ENCODE assay signal across 8 mouse cellular contexts in the genomic region with DNA sequence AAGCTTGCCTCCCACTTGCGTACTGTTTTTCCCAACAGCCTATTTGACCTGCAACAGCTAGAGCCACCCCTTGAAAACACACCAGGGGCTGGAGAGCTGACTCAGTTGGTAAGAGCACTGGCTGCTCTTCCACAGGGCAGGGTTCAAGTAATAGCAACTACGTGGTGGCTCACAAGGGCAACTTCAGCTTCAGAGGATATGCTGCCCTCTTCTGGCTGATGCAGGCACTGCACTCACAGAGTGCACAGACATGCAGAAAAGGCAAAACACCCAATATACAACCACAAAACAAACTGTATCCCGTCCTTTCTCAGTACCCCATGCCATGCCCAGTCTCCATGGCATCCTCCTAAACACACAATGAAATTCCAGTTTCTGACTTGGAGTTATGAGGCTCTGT. TPM values are rescaled to one million over a fixed set of nuclear protein-coding genes. Genes with fewer than 3 reads are reported as not detected.
A peak's percentile ranks its signal among the peaks of the same experiment; 100 is the strongest.
DNase-seq lines count a peak whose midpoint lies in the region; TF ChIP-seq lines count a peak whose summit lies in the region.

No protein-coding gene starts in this region.

- no peak overlapping the region for H3K9ac ChIP-seq in ES-Bruce4 (ENCODE audit: low read depth, poor library complexity, severe bottlenecking)

- H3K9me3 ChIP-seq in ES-Bruce4 (replicated peaks; ENCODE audit: control insufficient read depth, insufficient read depth, low read length, poor library complexity, severe bottlenecking) = no peaks in the 10 kb centered on the region

- no peak overlapping the region for H3K27ac ChIP-seq in ES-Bruce4 (ENCODE audit: insufficient read depth, low read length)

- TF ChIP-seq CTCF in ES-Bruce4 (IDR thresholded peaks at IDR 0.05; ENCODE audit: low read depth, low read length) = peak; percentile 93

- no peaks in the 10 kb centered on the region for H3K4me1 ChIP-seq in ES-Bruce4 (ENCODE audit: control insufficient read depth, insufficient read depth, low read length)

- no peaks in the 10 kb centered on the region for H3K36me3 ChIP-seq in ES-Bruce4 (ENCODE audit: control insufficient read depth, insufficient read depth, low read length, poor library complexity, severe bottlenecking)

- H3K4me3 ChIP-seq in ES-Bruce4 (ENCODE audit: low read depth, low read length) = no peak overlapping the region

- TF ChIP-seq POLR2A in ES-Bruce4 (IDR thresholded peaks at IDR 0.05; ENCODE audit: insufficient read depth, low read length) = no peak

- intact Hi-C loops in left cerebral cortex, postnatal 14 days (cut with DNase I) = loop anchor here (5.0 kb wide), 1 partner anchor 121 kb away; no protein-coding TSS in a partner anchor
- intact Hi-C loops in left cerebral cortex, postnatal 25 days (cut with DNase I) = loop anchor here (5.0 kb wide), 1 partner anchor 121 kb away; no protein-coding TSS in a partner anchor

- no peak for TF ChIP-seq EP300 in ES-Bruce4 (IDR thresholded peaks at IDR 0.05; ENCODE audit: insufficient read depth, low read depth, low read length)

- H3K27me3 ChIP-seq in ES-Bruce4 (ENCODE audit: control insufficient read depth, insufficient read depth, low read length, poor library complexity, severe bottlenecking) = no peaks in the 10 kb centered on the region

- DNase-seq in left cerebral cortex, postnatal 14 days (ENCODE audit: low spot score in 2 of 2) = peak; percentile 39 to 55
- no peak for DNase-seq in left cerebral cortex, postnatal 25 days (ENCODE audit: low spot score in 2 of 2)
- peak; percentile 48 to 59 for DNase-seq in adrenal gland, postnatal 36 days
- peak; percentile 52 for DNase-seq in kidney, postnatal 14 days
- peak; percentile 24 for DNase-seq in thymus, postnatal 0 days (ENCODE audit: low spot score)
- no peak for DNase-seq in urinary bladder, adult 18-20 months (ENCODE audit: low spot score in 2 of 2)
- DNase-seq in right cerebral cortex, postnatal 25 days = no peak

RNA-seq across cellular contexts. Expression of gene Rph3al, which starts 34.7 kb away (rescaled TPM):
- 1 to 10 TPM; 2.9 to 3.4 TPM for total RNA-seq in left cerebral cortex, postnatal 14 days (2021)
- 1 to 10 TPM; 2.3 to 3.0 TPM for total RNA-seq in left cerebral cortex, postnatal 25 days (2021)
- 2.3 and 3.7 TPM in 2 replicates for polyA plus RNA-seq in ES-Bruce4 (2011; ENCODE audit: insufficient read depth, insufficient read length, low read depth, missing spikeins)
- total RNA-seq in adrenal gland, postnatal 36 days (2021) = 10 to 100 TPM; 14.5 to 14.8 TPM
- 4.2 and 4.3 TPM in 2 replicates for polyA plus RNA-seq in thymus, postnatal 0 days (2015; fragmentation: Nextera tagmentation; extraction: Ambion mirVana)

Comparison
In these comparisons a context has a peak if more than half of its experiments do, and no peak if none do; other contexts are left out.
1. DNase-seq: peak in left cerebral cortex, postnatal 14 days (2 of 2), adrenal gland, postnatal 36 days (2 of 2), kidney, postnatal 14 days (single experiment) and thymus, postnatal 0 days (single experiment); none in left cerebral cortex, postnatal 25 days (0 of 2), urinary bladder, adult 18-20 months (0 of 2) and right cerebral cortex, postnatal 25 days (single experiment).